Mouse (Mus musculus): Measurements from ENCODE around the gene Pum3.
"Not testable (repeated sequence)": the region's sequence is repeated elsewhere in the genome, so short reads cannot be mapped to it uniquely, and the experiment has no call there.

The Pum3 gene

GRCm38 (mm10) chr19:27394341-27394990 lies 35.2 kb downstream of the Pum3 start:
- no peak for DNase-seq (ENCODE audit: low read depth, low spot score)

GRCm38 (mm10) chr19:27392431-27392830 lies 37.2 kb downstream of the Pum3 start:
- no peak for DNase-seq (ENCODE audit: low read depth, low spot score)

GRCm38 (mm10) chr19:27391344-27391743 lies 38.3 kb downstream of the Pum3 start:
- no peak for DNase-seq (ENCODE audit: low read depth, low spot score)

GRCm38 (mm10) chr19:27389566-27389965 lies 40.1 kb downstream of the Pum3 start:
- DNase-seq (ENCODE audit: low read depth, low spot score) = not testable (repeated sequence)

GRCm38 (mm10) chr19:27385304-27385703 lies 44.3 kb downstream of the Pum3 start:
- no peak for DNase-seq (ENCODE audit: low read depth, low spot score)

GRCm38 (mm10) chr19:27383266-27383665 lies 46.4 kb downstream of the Pum3 start:
- no peak for DNase-seq (ENCODE audit: low read depth, low spot score)

GRCm38 (mm10) chr19:27382131-27382530 lies 47.5 kb downstream of the Pum3 start:
- no peak for DNase-seq (ENCODE audit: low read depth, low spot score)

GRCm38 (mm10) chr19:27379712-27380401 lies 49.8 kb downstream of the Pum3 start:
- DNase-seq (ENCODE audit: low read depth, low spot score) = no peak

GRCm38 (mm10) chr19:27370784-27371183 lies 58.8 kb downstream of the Pum3 start:
- no peak for DNase-seq (ENCODE audit: low read depth, low spot score)

- DNase-seq (ENCODE audit: low read depth, low spot score) = no peak
Measured at GRCm38 (mm10) chr19:27370174-27370573, 59.5 kb downstream of the Pum3 start.

GRCm38 (mm10) chr19:27369461-27370135 lies 60.0 kb downstream of the Pum3 start:
- no peak for DNase-seq (ENCODE audit: low read depth, low spot score)

- no peak for DNase-seq (ENCODE audit: low read depth, low spot score)
Measured at GRCm38 (mm10) chr19:27366113-27366746, 63.4 kb downstream of the Pum3 start.

- DNase-seq (ENCODE audit: low read depth, low spot score) = no peak
Measured at GRCm38 (mm10) chr19:27364521-27364931, 65.1 kb downstream of the Pum3 start.

GRCm38 (mm10) chr19:27363891-27364290 lies 65.7 kb downstream of the Pum3 start:
- no peak for DNase-seq (ENCODE audit: low read depth, low spot score)

- no peak for DNase-seq (ENCODE audit: low read depth, low spot score)
Measured at GRCm38 (mm10) chr19:27360381-27360780, 69.2 kb downstream of the Pum3 start.

- DNase-seq (ENCODE audit: low read depth, low spot score) = no peak
Measured at GRCm38 (mm10) chr19:27351700-27352099, 77.9 kb downstream of the Pum3 start.

GRCm38 (mm10) chr19:27346501-27346900 lies 83.1 kb downstream of the Pum3 start:
- no peak for DNase-seq (ENCODE audit: low read depth, low spot score)
